Mouse (Mus musculus): Measurements from ENCODE around the gene Wasf1. TPM values are rescaled to one million over a fixed set of nuclear protein-coding genes. Genes with fewer than 3 reads are reported as not detected.

Gene Wasf1
- polyA plus RNA-seq (2015; fragmentation: Nextera tagmentation; extraction: Ambion mirVana), result 9.6 and 10.5 TPM in 2 replicates

DNA sequence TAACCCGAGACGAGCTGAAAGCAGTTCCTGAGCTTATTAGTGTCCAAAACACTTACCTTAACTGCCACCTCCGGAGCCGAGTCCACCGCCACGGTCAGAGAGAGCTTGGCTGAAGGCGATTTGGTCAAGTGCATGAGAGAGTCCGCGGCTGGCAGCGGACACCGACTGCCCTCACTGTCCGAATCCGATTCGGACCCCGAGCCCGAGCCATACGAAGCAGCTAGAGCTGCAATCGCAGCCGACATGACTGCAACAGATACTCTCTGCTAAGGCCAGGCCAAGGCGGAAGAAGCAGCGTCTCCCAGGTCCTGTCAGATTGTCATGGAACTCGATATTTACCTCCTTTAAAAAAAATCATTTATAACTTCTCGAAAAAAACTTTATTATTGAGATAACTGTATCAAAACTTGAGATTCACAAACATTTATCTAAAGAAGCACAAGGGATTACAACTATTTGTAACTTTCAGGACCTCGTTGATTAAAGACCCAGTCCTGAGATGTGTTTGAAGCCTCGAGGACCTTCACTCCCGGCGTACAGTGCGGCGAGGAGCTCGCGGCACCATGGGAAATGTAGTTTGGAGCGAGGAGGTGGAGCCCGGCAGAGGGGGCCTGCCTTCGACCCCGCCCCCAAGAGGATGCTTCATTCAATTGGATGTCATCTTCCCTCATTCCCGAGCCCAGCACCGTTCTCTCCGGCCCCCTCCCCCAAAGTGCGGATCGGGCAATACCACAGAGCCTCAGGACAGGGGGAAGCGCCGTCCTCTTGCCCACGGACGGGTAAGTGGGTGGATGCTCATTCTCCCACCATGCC is at the start of gene Wasf1, which contains the start of gene Cdc40:
Gene Wasf1 (plus strand): TSS at position 645 of the 813 bp plus-strand sequence.
Gene Cdc40 (minus strand): TSS at position 481 of the 813 bp plus-strand sequence.
- under 1% methylated on average over 44 of the region's 44 CpGs for WGBS
- peak within 1 kb of the TSS; percentile 93 for H3K27ac ChIP-seq
- H3K9me3 ChIP-seq (replicated peaks), result no peaks in the 10 kb centered on the region
- no peaks in the 10 kb centered on the region for H3K27me3 ChIP-seq
- H3K4me1 ChIP-seq (replicated peaks), result peaks cover 35% of the 10 kb centered on the region
- H3K9ac ChIP-seq, result peak within 1 kb of the TSS; percentile 84
- peak within 1 kb of the TSS; percentile 88 for H3K4me3 ChIP-seq
- peak within 1 kb of the TSS; percentile 97 for H3K4me2 ChIP-seq
- peak; percentile 97 for ATAC-seq (replicated peaks; ENCODE audit: insufficient number of reproducible peaks, insufficient read depth, low FRiP score, low read depth)
- H3K36me3 ChIP-seq, result no peaks in the 10 kb centered on the region

DNA sequence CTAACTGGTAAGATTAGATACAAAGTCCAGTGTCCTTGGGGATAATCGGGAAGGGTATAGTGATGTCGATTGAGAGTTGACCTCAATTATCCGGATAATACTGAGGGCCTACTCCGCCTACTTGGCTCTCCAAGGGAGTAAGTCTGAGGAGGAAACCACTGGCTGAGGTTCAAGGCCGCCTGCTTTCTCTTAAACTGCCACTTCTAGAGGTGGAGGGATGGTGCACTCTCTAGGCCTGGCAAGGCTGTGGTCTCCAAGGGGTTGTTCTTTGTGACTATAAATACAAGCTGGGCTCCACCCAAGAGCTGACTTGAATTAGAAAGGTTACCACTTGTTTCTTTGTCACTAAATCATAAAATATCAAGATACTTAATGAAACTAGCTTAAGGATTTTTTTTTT is 43.2 kb upstream of the Wasf1 start:
- Histone ChIP-seq H3K27ac (no peak overlapping the region), H3K4me3 (no peak overlapping the region), H3K9ac (no peak overlapping the region), H3K4me1 (replicated peaks) (peaks cover 13% of the 10 kb centered on the region), H3K36me3 (peaks cover 42% of the 10 kb centered on the region), H3K9me3 (replicated peaks) (no peaks in the 10 kb centered on the region), H3K27me3 (no peaks in the 10 kb centered on the region), H3K4me2 (no peak overlapping the region)
- no peak for ATAC-seq (replicated peaks; ENCODE audit: insufficient number of reproducible peaks, insufficient read depth, low FRiP score, low read depth)
- WGBS, result 70% methylated on average over 5 of the region's 5 CpGs

DNA sequence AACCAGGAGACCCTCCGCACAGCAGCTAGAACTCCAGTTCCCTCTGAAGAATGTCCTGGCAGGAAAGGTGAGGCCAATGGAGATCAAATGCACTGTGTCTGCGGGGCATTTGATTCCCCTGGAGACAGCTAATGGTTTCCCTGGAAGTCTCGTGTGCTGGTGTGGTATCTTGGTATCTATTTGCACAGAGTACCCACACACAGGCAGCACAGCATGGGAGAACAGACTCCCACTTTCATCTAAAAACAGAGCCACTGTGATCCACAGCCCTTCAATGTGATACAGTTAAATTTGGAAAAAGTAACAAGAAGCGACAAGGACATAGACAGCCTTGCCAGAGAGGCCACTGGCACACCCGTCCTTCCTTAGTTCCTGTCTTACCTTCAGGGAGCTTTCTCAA is 39.4 kb upstream of the Wasf1 start:
- ATAC-seq (replicated peaks; ENCODE audit: insufficient number of reproducible peaks, insufficient read depth, low FRiP score, low read depth), result 0 out of 2 replicates have a peak, but pooled peaks have one; percentile 12
- Histone ChIP-seq H3K4me2 (peak overlapping the region; percentile 55), H3K27ac (peak overlapping the region; percentile 84), H3K9ac (peak overlapping the region; percentile 14; the same call in 1 of the 2 replicates), H3K36me3 (peaks cover 50% of the 10 kb centered on the region), H3K4me3 (peak overlapping the region; percentile 7; the same call in 1 of the 2 replicates), H3K4me1 (replicated peaks) (peaks cover 14% of the 10 kb centered on the region), H3K9me3 (replicated peaks) (no peaks in the 10 kb centered on the region), H3K27me3 (no peaks in the 10 kb centered on the region)
- WGBS, result 67% methylated on average over 5 of the region's 5 CpGs

DNA sequence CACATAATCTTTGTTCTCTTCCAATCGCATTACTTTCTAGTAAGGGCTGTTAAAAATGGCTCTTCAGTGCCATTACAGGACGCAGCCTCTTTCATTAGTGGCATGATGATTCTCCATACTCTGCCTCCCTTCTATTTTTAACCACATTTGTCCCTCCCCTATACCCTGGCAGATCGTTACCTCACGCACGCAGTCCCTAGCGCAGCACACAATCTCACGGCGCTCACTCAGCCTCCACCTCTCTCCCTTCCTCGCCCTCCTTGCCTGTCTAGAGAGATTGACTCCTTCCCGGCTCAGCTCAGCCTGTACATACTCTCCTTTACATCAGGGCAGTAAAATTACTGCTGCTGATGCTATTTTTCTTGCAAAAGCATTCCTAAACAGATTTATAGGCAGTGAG is 38.7 kb upstream of the Wasf1 start:
- H3K9me3 ChIP-seq (replicated peaks), result no peaks in the 10 kb centered on the region

DNA sequence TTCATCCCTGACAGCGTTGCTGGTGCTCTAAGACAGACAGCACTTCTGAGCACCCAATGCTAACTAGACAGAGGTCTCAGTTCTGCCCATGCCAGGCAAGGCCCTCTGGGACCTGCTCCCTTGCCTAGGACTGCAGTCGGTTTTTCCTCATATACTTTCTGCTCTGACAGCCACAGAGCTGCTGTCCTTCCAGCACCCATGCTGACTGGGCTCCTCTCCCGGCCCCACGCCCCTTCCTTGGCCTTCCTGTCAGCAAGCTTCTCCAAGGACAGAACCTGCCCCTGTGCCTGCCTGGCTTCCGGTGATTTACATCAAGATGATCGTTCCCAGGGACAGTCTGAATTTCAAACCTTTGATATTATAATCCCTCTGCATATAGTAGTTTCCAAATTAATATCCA is 37.6 kb upstream of the Wasf1 start:
- no peak overlapping the region for H3K27ac ChIP-seq
- H3K9me3 ChIP-seq (replicated peaks), result no peaks in the 10 kb centered on the region
- ATAC-seq (replicated peaks; ENCODE audit: insufficient number of reproducible peaks, insufficient read depth, low FRiP score, low read depth), result no peak
- H3K27me3 ChIP-seq, result no peaks in the 10 kb centered on the region
- no peak overlapping the region for H3K9ac ChIP-seq
- peaks cover 14% of the 10 kb centered on the region for H3K4me1 ChIP-seq (replicated peaks)
- H3K4me3 ChIP-seq, result no peak overlapping the region
- WGBS, result 70% methylated on average over 6 of the region's 6 CpGs
- H3K4me2 ChIP-seq, result no peak overlapping the region
- peaks cover 63% of the 10 kb centered on the region for H3K36me3 ChIP-seq

More for the DNA sequence above, 38.7 kb upstream of the Wasf1 start:
- WGBS, result 39% methylated on average over 10 of the region's 10 CpGs
- no peak overlapping the region for H3K9ac ChIP-seq
- H3K36me3 ChIP-seq, result peaks cover 57% of the 10 kb centered on the region
- H3K4me2 ChIP-seq, result peak overlapping the region; percentile 55
- H3K4me3 ChIP-seq, result peak overlapping the region; percentile 7; the same call in 1 of the 2 replicates
- H3K27me3 ChIP-seq, result no peaks in the 10 kb centered on the region
- ATAC-seq (replicated peaks; ENCODE audit: insufficient number of reproducible peaks, insufficient read depth, low FRiP score, low read depth), result peak; percentile 90
- peak overlapping the region; percentile 84 for H3K27ac ChIP-seq
- H3K4me1 ChIP-seq (replicated peaks), result peaks cover 14% of the 10 kb centered on the region

DNA sequence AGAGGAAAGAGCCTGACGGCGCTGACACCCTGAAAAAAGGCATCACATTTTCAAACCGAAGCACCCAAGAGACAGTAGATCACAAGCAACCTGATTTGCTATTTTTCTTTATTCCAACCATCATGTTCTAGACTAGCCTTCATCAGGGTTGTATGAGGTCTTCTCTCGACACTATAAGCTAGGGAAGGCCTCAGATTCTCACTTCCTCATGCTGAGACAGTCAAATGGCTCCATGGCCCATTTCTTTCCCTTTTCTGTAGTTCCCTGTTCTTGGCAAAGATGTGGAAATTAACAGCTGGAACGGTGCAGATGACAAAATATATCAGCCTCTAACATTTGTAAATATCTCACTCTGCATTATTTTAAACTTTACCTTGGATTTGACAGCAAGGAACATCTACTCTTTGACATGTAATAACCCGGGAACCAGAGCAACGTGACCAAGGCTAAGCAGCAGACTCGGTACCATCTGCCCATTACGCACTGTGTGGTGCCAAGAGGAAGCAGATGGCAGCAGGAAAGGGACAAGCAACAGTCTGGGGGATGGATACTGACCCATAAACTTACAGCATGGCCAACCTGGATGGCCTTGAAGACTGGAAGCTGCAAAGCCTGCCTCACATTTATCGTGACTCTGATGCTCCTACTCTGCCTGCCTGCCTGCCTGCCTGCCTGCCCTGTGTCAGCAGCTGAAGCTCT is 36.0 kb upstream of the Wasf1 start:
- Histone ChIP-seq H3K4me3 (no peak overlapping the region), H3K36me3 (peaks cover 50% of the 10 kb centered on the region), H3K27me3 (no peaks in the 10 kb centered on the region), H3K4me2 (no peak overlapping the region), H3K9me3 (replicated peaks) (no peaks in the 10 kb centered on the region), H3K4me1 (replicated peaks) (peaks cover 14% of the 10 kb centered on the region), H3K9ac (no peak overlapping the region), H3K27ac (no peak overlapping the region)
- 89% methylated on average over 10 of the region's 10 CpGs for WGBS
- no peak for ATAC-seq (replicated peaks; ENCODE audit: insufficient number of reproducible peaks, insufficient read depth, low FRiP score, low read depth)

DNA sequence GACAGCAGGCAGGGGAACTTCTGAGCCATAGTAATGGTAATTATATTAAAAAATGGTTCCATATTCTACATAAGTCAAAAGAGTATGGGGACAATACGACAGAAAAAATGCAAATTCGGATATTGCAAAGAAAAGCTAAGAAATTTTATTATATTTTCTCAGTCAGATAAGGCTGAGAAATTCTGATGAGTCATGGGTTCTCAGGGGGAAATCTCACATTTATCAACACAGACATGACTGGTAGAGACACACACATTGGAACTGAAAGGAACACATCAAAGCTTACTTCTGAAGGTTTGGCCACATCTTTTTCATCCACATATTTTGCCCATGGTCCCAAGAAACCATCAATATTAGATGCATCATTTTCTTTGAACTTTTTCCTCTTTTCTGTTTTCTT is 32.6 kb upstream of the Wasf1 start:
- ATAC-seq (replicated peaks; ENCODE audit: insufficient number of reproducible peaks, insufficient read depth, low FRiP score, low read depth), result no peak
- Histone ChIP-seq H3K9me3 (replicated peaks) (no peaks in the 10 kb centered on the region), H3K4me3 (no peak overlapping the region), H3K4me2 (no peak overlapping the region), H3K36me3 (peaks cover 41% of the 10 kb centered on the region), H3K27ac (no peak overlapping the region), H3K4me1 (replicated peaks) (no peaks in the 10 kb centered on the region), H3K9ac (no peak overlapping the region), H3K27me3 (no peaks in the 10 kb centered on the region)
- 73% methylated on average over 2 of the region's 2 CpGs for WGBS

DNA sequence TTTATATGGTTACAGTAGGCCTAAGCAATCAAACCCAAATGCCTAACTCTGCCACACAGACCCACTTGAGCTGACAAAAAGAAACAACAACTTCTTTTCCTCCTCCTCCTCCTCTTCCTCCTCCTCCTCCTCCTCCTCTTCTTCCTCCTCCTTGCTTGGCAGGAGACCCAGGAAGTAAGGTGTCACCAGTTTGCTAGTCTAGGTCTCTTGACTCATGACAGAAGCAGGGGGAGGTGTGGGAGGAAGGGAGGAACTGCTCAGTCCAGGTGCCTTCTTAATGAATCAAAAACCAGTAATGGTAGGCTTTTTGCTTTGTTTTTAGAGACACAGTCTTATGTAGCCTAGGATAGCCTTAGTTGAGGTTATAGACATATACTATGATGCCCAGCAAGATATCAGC is 32.1 kb upstream of the Wasf1 start:
- Histone ChIP-seq H3K4me1 (replicated peaks) (no peaks in the 10 kb centered on the region), H3K27ac (no peak overlapping the region), H3K4me2 (no peak overlapping the region), H3K9ac (no peak overlapping the region), H3K36me3 (peaks cover 40% of the 10 kb centered on the region), H3K27me3 (no peaks in the 10 kb centered on the region), H3K4me3 (no peak overlapping the region), H3K9me3 (replicated peaks) (no peaks in the 10 kb centered on the region)
- no peak for ATAC-seq (replicated peaks; ENCODE audit: insufficient number of reproducible peaks, insufficient read depth, low FRiP score, low read depth)

DNA sequence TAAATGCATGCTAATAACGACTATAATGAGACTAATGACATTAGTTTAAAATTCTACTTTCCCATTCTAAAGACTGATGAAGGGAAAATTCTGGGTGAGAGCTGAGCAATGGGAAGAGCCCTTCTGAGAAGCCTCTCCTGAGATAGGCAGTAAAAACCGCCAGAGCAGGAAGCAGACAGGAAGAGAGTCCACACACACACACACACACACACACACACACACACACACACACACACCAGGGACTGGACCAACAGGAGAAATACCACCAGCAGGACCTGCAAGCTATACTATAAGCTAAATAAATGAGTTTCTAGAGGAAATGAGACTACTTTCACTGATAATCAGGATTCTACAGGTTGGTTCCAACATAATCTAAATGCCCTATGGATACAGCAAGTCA is 27.7 kb upstream of the Wasf1 start:
- H3K4me1 ChIP-seq (replicated peaks), result peaks cover 6% of the 10 kb centered on the region; the same call in 1 of the 2 replicates
- H3K27me3 ChIP-seq, result no peaks in the 10 kb centered on the region
- H3K9ac ChIP-seq, result no peak overlapping the region
- H3K4me3 ChIP-seq, result no peak overlapping the region
- 0 out of 2 replicates have a peak, but pooled peaks cover 3% of the 10 kb centered on the region for H3K36me3 ChIP-seq
- no peak overlapping the region for H3K27ac ChIP-seq
- 42% methylated on average over 2 of the region's 2 CpGs for WGBS
- no peak for ATAC-seq (replicated peaks; ENCODE audit: insufficient number of reproducible peaks, insufficient read depth, low FRiP score, low read depth)
- H3K4me2 ChIP-seq, result no peak overlapping the region
- no peaks in the 10 kb centered on the region for H3K9me3 ChIP-seq (replicated peaks)

DNA sequence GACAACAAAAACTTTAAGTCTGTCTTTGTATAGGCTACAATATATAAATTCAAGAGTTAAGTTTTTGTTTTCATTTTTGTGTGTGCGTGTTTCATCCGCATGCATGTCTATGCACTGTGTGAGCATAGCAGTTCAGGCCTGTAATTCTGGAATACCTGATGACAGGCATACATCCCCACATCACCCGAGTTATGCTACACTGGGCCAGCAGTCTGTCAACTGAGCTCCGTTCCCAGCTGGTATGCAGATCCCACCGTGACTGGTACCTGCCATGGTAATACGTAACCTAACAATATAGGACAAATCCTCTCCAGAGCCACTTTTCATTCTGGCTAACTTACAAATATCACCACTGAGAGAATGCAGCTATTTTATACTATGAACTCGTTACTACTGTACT is 26.6 kb upstream of the Wasf1 start:
- 78% methylated on average over 7 of the region's 7 CpGs for WGBS
- Histone ChIP-seq H3K4me2 (no peak overlapping the region), H3K36me3 (0 out of 2 replicates have a peak, but pooled peaks cover 3% of the 10 kb centered on the region), H3K9ac (no peak overlapping the region), H3K27ac (no peak overlapping the region), H3K9me3 (replicated peaks) (no peaks in the 10 kb centered on the region), H3K4me3 (no peak overlapping the region), H3K27me3 (no peaks in the 10 kb centered on the region), H3K4me1 (replicated peaks) (peaks cover 6% of the 10 kb centered on the region; the same call in 1 of the 2 replicates)
- ATAC-seq (replicated peaks; ENCODE audit: insufficient number of reproducible peaks, insufficient read depth, low FRiP score, low read depth), result no peak

DNA sequence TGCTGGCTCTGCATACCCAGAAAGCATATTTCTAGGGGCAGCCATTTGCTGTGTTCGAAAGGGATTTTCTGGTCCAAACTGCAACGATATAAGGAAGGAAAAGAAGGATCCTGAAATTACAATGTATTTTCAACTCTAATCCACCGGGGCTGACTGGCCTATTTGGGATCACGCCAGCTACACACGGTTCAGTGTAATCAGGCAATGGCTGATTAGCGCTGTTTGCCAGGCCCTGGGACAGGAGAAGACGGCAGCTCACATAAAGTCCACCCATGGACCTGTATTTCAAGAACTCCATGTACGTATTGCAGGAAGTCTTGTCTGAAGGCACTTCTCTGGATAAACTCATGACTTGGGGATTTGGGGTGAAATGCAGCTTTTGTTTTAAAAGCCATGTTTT is 25.7 kb upstream of the Wasf1 start:
- H3K9ac ChIP-seq, result no peak overlapping the region
- H3K4me3 ChIP-seq, result no peak overlapping the region
- no peaks in the 10 kb centered on the region for H3K9me3 ChIP-seq (replicated peaks)
- peaks cover 6% of the 10 kb centered on the region; the same call in 1 of the 2 replicates for H3K4me1 ChIP-seq (replicated peaks)
- no peak overlapping the region for H3K4me2 ChIP-seq
- no peak overlapping the region for H3K27ac ChIP-seq
- 45% methylated on average over 8 of the region's 8 CpGs for WGBS
- no peaks in the 10 kb centered on the region for H3K27me3 ChIP-seq
- ATAC-seq (replicated peaks; ENCODE audit: insufficient number of reproducible peaks, insufficient read depth, low FRiP score, low read depth), result no peak
- H3K36me3 ChIP-seq, result 0 out of 2 replicates have a peak, but pooled peaks cover 3% of the 10 kb centered on the region

Measured in heart, embryonic 15.5 days (tissue).